Mouse (Mus musculus) gastrocnemius, adult 2 months (tissue): ENCODE results near the gene Gstt3. TPM values are rescaled to one million over a fixed set of nuclear protein-coding genes. Genes with fewer than 3 reads are reported as not detected.

Experiments used
- DNase-seq: peaks from one replicate; pipeline ENCODE4 v3.0.0; 2022
- H3K27ac ChIP-seq: fragments of 200-600 bp; 2 replicates; pipeline ENCODE4 v1.8.1; 2022; ENCODE audit warnings: mild to moderate bottlenecking
- H3K4me3 ChIP-seq: fragments of 200-600 bp; 2 replicates; pipeline ENCODE4 v1.8.1; 2022; ENCODE audit warnings: mild to moderate bottlenecking, moderate library complexity
- CTCF ChIP-seq: fragments of 200-600 bp; IDR thresholded peaks from 2 replicates; pipeline ENCODE4 v1.8.1; 2022; ENCODE audit warnings: antibody characterized with exemption, mild to moderate bottlenecking, moderate library complexity
- intact Hi-C: fragments of 180-260 bp; cut with DNase I; formaldehyde crosslinking; loops from one replicate; pipeline ENCODE4 v1.15.1; 2025
- total RNA-seq, 2 experiments: library from RNA; stranded (reverse); gene quantifications; 2 replicates each; pipeline ENCODE4 v1.2.3; 2021

Gstt3 gene
- total RNA-seq, 2 experiments from 2014 or later, result 2.6 to 3.2 TPM

DNA sequence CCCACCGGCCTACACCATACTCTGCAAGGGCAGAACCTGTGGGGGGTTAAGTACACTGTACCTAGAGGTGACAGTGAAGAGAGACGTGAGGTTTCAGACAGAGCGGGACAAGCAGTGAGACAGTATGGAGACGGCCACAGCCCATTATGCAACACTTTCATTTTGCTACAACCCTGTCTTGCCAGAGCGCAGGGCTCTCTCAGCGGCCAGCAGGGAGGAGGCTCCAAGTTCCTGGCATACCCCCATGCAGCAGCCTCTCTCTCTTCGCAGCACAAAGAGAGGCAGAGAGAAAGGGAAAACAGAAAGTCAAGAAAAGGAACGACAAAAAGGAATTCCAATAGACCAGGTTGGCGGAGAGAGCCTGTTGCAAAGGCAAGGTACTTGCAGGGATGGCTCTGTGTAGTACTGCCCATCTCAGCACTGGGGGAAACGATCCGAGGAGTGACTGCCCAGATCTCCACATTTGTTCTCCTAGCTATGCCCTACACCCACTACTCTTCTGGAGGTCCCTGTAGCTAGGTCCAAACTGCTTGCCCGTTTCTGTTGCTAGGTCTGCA is 16.5 kb upstream of the Gstt3 start:
- no peak for TF ChIP-seq CTCF
- intact Hi-C loops, result no loop called here
- Histone ChIP-seq H3K27ac (peak overlapping the region; percentile 79), H3K4me3 (peak overlapping the region; percentile 75)
- peak; percentile 78 for DNase-seq

DNA sequence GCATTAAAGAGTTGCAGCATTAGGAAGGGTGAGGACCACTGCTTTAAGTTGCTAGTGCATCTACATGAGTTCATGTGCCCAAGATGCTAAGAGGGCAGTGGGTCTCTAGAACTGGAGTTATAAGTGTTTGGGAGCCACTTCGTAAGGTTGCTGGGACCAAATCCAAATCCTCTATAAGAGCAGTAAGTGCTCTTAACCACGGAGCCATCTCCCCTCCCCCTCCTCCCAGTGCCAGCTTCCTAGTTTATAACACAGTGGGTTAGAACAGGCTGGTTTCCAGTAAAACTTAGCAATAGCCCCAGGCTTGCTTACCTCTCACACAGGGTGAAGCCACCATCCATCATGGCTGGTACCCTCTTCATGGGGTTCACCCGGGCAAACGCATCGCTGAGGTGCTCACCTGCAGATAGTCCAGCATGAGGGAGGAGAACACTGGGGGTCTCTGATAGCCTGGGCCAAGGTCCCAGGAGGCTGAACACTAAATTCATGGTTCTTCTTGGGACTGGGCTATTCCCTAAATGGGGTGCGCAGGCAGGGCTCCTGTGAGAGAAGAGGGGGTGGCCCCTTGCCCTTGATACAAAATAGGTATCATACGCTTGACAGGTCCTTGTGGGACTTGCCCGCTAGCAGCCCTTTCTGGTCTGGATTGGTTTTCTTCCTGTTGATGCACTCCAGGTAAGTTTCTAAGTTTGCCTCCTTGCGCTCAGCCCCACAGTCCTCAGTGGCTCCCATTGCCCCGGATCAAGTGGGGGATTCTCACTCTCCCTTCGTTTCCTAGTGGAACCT is 15.7 kb upstream of the Gstt3 start:
- no peak for DNase-seq
- Histone ChIP-seq H3K4me3 (peak overlapping the region; percentile 75), H3K27ac (peak overlapping the region; percentile 79)
- no peak for TF ChIP-seq CTCF
- intact Hi-C loops, result no loop called here

GRCm38 (mm10) chr10:75794880-75795279 is 13.7 kb upstream of the Gstt3 start:
- peak overlapping the region; percentile 29 for H3K4me3 ChIP-seq
- peak; percentile 21 for DNase-seq
- TF ChIP-seq CTCF, result no peak
- H3K27ac ChIP-seq, result no peak overlapping the region
- intact Hi-C loops, result no loop called here

DNA sequence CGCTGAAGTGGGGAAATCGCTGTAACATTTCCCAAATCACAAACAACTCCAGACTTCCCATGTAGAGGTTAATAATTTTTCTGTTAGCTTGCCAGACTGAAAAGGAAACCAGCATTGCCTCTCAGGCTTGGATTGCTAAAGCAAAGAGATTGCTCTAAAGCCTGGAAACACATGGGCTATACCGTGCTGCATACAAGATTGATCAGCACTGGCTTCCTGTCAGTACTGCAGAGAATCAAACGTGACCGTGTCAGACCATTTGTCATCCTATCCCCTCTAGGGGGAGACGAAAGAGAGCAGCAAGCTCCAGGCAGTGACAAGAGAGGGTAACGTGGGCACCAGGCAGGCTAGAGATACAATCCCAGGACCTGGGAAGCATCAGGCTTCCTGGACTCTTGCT is 9.6 kb upstream of the Gstt3 start:
- Histone ChIP-seq H3K27ac (no peak overlapping the region), H3K4me3 (no peak overlapping the region)
- intact Hi-C loops, result no loop called here
- no peak for DNase-seq
- no peak for TF ChIP-seq CTCF

DNA sequence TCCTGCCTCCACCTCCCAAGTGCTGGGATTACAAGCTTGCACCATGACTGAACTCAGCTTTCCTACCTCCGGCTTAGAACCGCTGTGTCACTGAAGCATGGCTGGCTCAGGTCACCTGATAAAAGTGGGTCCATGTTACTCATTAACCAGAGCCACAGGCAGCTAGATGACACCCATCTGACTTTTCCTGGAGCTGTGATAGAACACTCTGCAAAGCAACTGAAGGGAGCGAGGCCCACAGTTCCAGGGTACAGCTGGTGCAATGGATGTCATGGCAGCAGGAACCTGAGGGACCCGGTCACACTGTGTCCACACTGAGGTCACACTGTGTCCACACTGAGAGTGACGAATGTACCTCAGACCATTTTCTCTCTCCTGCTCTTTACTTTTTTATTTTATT is 8.6 kb upstream of the Gstt3 start:
- DNase-seq, result no peak
- TF ChIP-seq CTCF, result no peak
- Histone ChIP-seq H3K4me3 (no peak overlapping the region), H3K27ac (no peak overlapping the region)
- intact Hi-C loops, result no loop called here

GRCm38 (mm10) chr10:75789081-75789735 is 8.0 kb upstream of the Gstt3 start:
- no peak overlapping the region for H3K4me3 ChIP-seq
- DNase-seq, result no peak
- intact Hi-C loops, result no loop called here
- no peak overlapping the region for H3K27ac ChIP-seq
- no peak for TF ChIP-seq CTCF

DNA sequence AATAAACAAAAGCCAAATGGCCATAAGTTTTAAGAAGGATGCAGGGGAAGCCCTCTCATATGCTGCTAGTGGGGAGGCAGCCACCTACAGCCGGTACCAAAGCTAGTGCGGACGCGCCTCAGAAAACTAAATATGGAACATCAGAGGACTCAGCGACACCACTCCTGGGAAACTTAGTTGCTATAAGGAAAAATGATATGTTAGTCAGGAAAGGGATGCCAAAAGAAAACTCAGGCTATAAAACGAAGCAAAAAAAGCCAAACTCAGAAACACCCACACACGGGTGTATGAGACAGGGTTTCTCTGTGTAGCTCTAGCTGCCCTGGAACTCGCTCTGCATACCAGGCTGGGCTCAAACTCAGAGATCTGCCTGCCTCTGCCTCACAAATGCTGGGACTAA is 7.1 kb upstream of the Gstt3 start:
- no peak for DNase-seq
- H3K4me3 ChIP-seq, result no peak overlapping the region
- TF ChIP-seq CTCF, result no peak
- H3K27ac ChIP-seq, result no peak overlapping the region
- intact Hi-C loops, result no loop called here

- intact Hi-C loops, result no loop called here
Measured at GRCm38 (mm10) chr10:75785442-75785841, 4.2 kb upstream of the Gstt3 start.

GRCm38 (mm10) chr10:75779206-75780174 is 1.7 kb downstream of the Gstt3 start:
- intact Hi-C loops, result no loop called here
- no peak overlapping the region for H3K27ac ChIP-seq
- TF ChIP-seq CTCF, result no peak
- no peak for DNase-seq
- H3K4me3 ChIP-seq, result peak overlapping the region; percentile 81

More at GRCm38 (mm10) chr10:75785442-75785841, 4.2 kb upstream of the Gstt3 start:
- Histone ChIP-seq H3K4me3 (no peak overlapping the region), H3K27ac (no peak overlapping the region)
- TF ChIP-seq CTCF, result no peak
- no peak for DNase-seq

DNA sequence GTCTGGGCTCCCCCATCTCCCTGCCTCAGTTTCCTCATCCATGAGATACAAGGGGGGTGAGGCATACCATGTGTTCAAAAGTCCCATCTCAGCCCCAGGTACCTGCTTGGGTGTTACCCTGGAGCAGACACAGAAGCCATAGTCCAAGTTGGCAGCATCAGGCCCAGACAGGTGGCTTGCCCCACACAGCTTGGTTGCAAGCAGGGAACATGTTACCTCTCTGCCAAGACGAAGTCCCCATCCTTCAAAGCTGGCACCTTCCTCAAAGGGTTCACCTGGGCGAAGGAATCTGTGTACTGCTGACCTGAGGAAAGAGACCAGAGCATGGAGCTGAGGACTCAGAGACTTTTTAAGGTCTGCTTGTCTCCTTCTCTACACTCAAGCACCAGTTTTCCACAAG is 3.3 kb downstream of the Gstt3 start:
- Histone ChIP-seq H3K27ac (no peak overlapping the region), H3K4me3 (no peak overlapping the region)
- intact Hi-C loops, result no loop called here
- no peak for DNase-seq
- TF ChIP-seq CTCF, result no peak

- TF ChIP-seq CTCF, result no peak
- intact Hi-C loops, result no loop called here
- H3K27ac ChIP-seq, result no peak overlapping the region
- DNase-seq, result no peak
- H3K4me3 ChIP-seq, result no peak overlapping the region
Measured at GRCm38 (mm10) chr10:75776562-75776961, 4.7 kb downstream of the Gstt3 start.

- no peak for TF ChIP-seq CTCF
- no peak for DNase-seq
- Histone ChIP-seq H3K27ac (no peak overlapping the region), H3K4me3 (no peak overlapping the region)
- intact Hi-C loops, result no loop called here
Measured at GRCm38 (mm10) chr10:75774587-75774986, 6.6 kb downstream of the Gstt3 start.
